Mouse (Mus musculus) liver, adult 2 months (tissue): ENCODE results near the gene Ftl1. TPM values are rescaled to one million over a fixed set of nuclear protein-coding genes. Genes with fewer than 3 reads are reported as not detected.

Source experiments
- DNase-seq: peaks from one replicate; pipeline ENCODE4 v3.0.0-alpha.2; 2011; ENCODE audit warnings: low read depth, low spot score; ENCODE audit errors: extremely low read depth
- H3K27ac ChIP-seq: fragments of 200-500 bp; replicated peaks from 2 replicates; pipeline ENCODE4 v1.5.1; 2012; ENCODE audit warnings: low read depth, mild to moderate bottlenecking, control low read depth, inconsistent platforms, low read length; ENCODE audit not compliant: insufficient read depth
- H3K27me3 ChIP-seq: fragments of 200-500 bp; 2 replicates; pipeline ENCODE4 v1.6.1; 2012; ENCODE audit warnings: mild to moderate bottlenecking, moderate library complexity, low read length, inconsistent platforms; ENCODE audit not compliant: control insufficient read depth, insufficient read depth
- H3K36me3 ChIP-seq: fragments of 200-500 bp; 2 replicates; pipeline ENCODE4 v1.6.1; 2012; ENCODE audit warnings: low read length, inconsistent platforms; ENCODE audit not compliant: control insufficient read depth, insufficient read depth
- H3K4me1 ChIP-seq: fragments of 200-500 bp; 2 replicates; pipeline ENCODE4 v1.6.1; 2011; ENCODE audit warnings: low read length; ENCODE audit not compliant: control insufficient read depth, insufficient read depth
- H3K4me3 ChIP-seq: fragments of 200-500 bp; 2 replicates; pipeline ENCODE4 v1.5.1; 2011; ENCODE audit warnings: low read depth, mild to moderate bottlenecking, control low read depth, low read length, moderate library complexity; ENCODE audit not compliant: insufficient read depth
- H3K79me2 ChIP-seq: fragments of 200-500 bp; 2 replicates; pipeline ENCODE4 v1.6.1; 2012; ENCODE audit warnings: inconsistent platforms, mild to moderate bottlenecking, low read length, moderate library complexity; ENCODE audit not compliant: control insufficient read depth, insufficient read depth
- H3K9ac ChIP-seq: fragments of 200-500 bp; 2 replicates; pipeline ENCODE4 v1.6.1; 2012; ENCODE audit warnings: low read depth, mild to moderate bottlenecking, control low read depth, inconsistent platforms, low read length
- CTCF ChIP-seq: fragments of 200-500 bp; IDR thresholded peaks from 2 replicates; pipeline ENCODE4 v1.5.1; 2011; ENCODE audit warnings: low read depth, low read length, control low read depth
- POLR2A ChIP-seq: fragments of 200-500 bp; IDR thresholded peaks from 2 replicates; pipeline ENCODE4 v1.6.1; 2011; ENCODE audit warnings: low read length, control low read depth; ENCODE audit not compliant: insufficient read depth; ENCODE audit errors: extremely low read depth
- WGBS: fragments of 180-500 bp; shearing (Covaris S2); methylation state at CpG from one replicate; pipeline ENCODE4 v1.1.7; 2018; 5-methylcytosine and 5-hydroxymethylcytosine counted together
- polyA plus RNA-seq: library from polyadenylated mRNA; depleted of rRNA; stranded (reverse); fragments of >200 nt; gene quantifications from 2 replicates; pipeline ENCODE4 v1.2.3, GENCODE M21; 2012
- total RNA-seq: library from RNA; depleted of rRNA; stranded (reverse); fragments of >200 nt; gene quantifications from 2 replicates; pipeline ENCODE4 v1.2.3, GENCODE M21; 2014

Gene Ftl1
- total and polyA plus RNA-seq, 2 experiments = 3,170 to 13,613 TPM

- Histone ChIP-seq H3K27ac (peak overlapping the region; percentile 11; the same call in 1 of the 2 replicates), H3K36me3 (no peaks in the 10 kb centered on the region), H3K4me1 (peaks cover 14% of the 10 kb centered on the region), H3K79me2 (peaks cover 12% of the 10 kb centered on the region; the same call in 1 of the 2 replicates), H3K4me3 (peak overlapping the region; percentile 61), H3K27me3 (no peaks in the 10 kb centered on the region), H3K9ac (peak overlapping the region; percentile 72)
- DNase-seq = no peak
- WGBS = under 1% methylated on average over 16 of the region's 16 CpGs
- TF ChIP-seq POLR2A = no peak
- no peak for TF ChIP-seq CTCF
Observed at GRCm38 (mm10) chr7:45435038-45435437, 24.6 kb downstream of the Ftl1 start.

- H3K79me2 ChIP-seq = peaks cover 12% of the 10 kb centered on the region; the same call in 1 of the 2 replicates
- no peaks in the 10 kb centered on the region for H3K27me3 ChIP-seq
- peaks cover 14% of the 10 kb centered on the region for H3K4me1 ChIP-seq
- H3K27ac ChIP-seq = peak within 1 kb of the TSS; percentile 11
- 1% methylated on average over 45 of the region's 45 CpGs for WGBS
- peak within 1 kb of the TSS; percentile 61 for H3K4me3 ChIP-seq
- no peaks in the 10 kb centered on the region for H3K36me3 ChIP-seq
- TF ChIP-seq CTCF (peak; percentile 94), POLR2A (peak; percentile 61; the same call in 1 of the 2 replicates)
- peak; percentile 100 for DNase-seq
- H3K9ac ChIP-seq = peak within 1 kb of the TSS; percentile 72
Observed at GRCm38 (mm10) chr7:45434203-45435015, 25.3 kb downstream of the Ftl1 start, which contains the start of gene Gys1. Gene Gys1 (plus strand): TSS chr7:45434844.

GRCm38 (mm10) chr7:45433835-45434202 lies 25.9 kb downstream of the Ftl1 start:
- Histone ChIP-seq H3K4me1 (peaks cover 14% of the 10 kb centered on the region), H3K4me3 (peak overlapping the region; percentile 55), H3K36me3 (no peaks in the 10 kb centered on the region), H3K9ac (peak overlapping the region; percentile 60), H3K27me3 (no peaks in the 10 kb centered on the region), H3K27ac (no peak overlapping the region; the same call in 1 of the 2 replicates), H3K79me2 (peaks cover 12% of the 10 kb centered on the region; the same call in 1 of the 2 replicates)
- TF ChIP-seq CTCF = no peak
- no peak for TF ChIP-seq POLR2A
- WGBS = under 1% methylated on average over 7 of the region's 7 CpGs
- DNase-seq = no peak

- no peak for TF ChIP-seq POLR2A
- TF ChIP-seq CTCF = no peak
- DNase-seq = no peak
- H3K27ac ChIP-seq = no peak overlapping the region
- WGBS = 84% methylated on average over 8 of the region's 8 CpGs
- H3K9ac ChIP-seq = no peak overlapping the region
- no peaks in the 10 kb centered on the region for H3K4me1 ChIP-seq
- H3K36me3 ChIP-seq = no peaks in the 10 kb centered on the region; the same call in 1 of the 2 replicates
- no peaks in the 10 kb centered on the region for H3K27me3 ChIP-seq
- 0 out of 2 replicates have a peak, but pooled peaks cover 4% of the 10 kb centered on the region for H3K79me2 ChIP-seq
- no peak overlapping the region for H3K4me3 ChIP-seq
Observed at GRCm38 (mm10) chr7:45426556-45426955, 33.1 kb downstream of the Ftl1 start.

GRCm38 (mm10) chr7:45421194-45421593 lies 38.5 kb downstream of the Ftl1 start:
- WGBS = 97% methylated on average over 14 of the region's 14 CpGs
- no peak overlapping the region for H3K27ac ChIP-seq
- H3K4me1 ChIP-seq = no peaks in the 10 kb centered on the region
- no peaks in the 10 kb centered on the region; the same call in 1 of the 2 replicates for H3K36me3 ChIP-seq
- no peak overlapping the region for H3K9ac ChIP-seq
- no peak for DNase-seq
- H3K27me3 ChIP-seq = no peaks in the 10 kb centered on the region
- no peaks in the 10 kb centered on the region for H3K79me2 ChIP-seq
- no peak overlapping the region for H3K4me3 ChIP-seq
- no peak for TF ChIP-seq POLR2A
- TF ChIP-seq CTCF = no peak

- no peaks in the 10 kb centered on the region; the same call in 1 of the 2 replicates for H3K36me3 ChIP-seq
- H3K4me3 ChIP-seq = no peak within 1 kb of the TSS
- H3K9ac ChIP-seq = no peak within 1 kb of the TSS
Observed at GRCm38 (mm10) chr7:45420615-45420919, 39.1 kb downstream of the Ftl1 start, which contains the start of gene Lhb. Gene Lhb (plus strand): TSS chr7:45420820.

More at GRCm38 (mm10) chr7:45420615-45420919, 39.1 kb downstream of the Ftl1 start, which contains the start of gene Lhb:
- TF ChIP-seq CTCF (no peak), POLR2A (no peak)
- peaks cover 4% of the 10 kb centered on the region; the same call in 1 of the 2 replicates for H3K27me3 ChIP-seq
- WGBS = 87% methylated on average over 6 of the region's 6 CpGs
- no peaks in the 10 kb centered on the region for H3K79me2 ChIP-seq
- no peak within 1 kb of the TSS for H3K27ac ChIP-seq
- DNase-seq = no peak
- H3K4me1 ChIP-seq = no peaks in the 10 kb centered on the region
